Mouse (Mus musculus): ENCODE measurements at regions not wholly inside any gene's neighbourhood (a gene's known extent, or its start where the extent isn't known, plus 50 kb on each side); places are given as distances from the start of the nearest gene placed in this dataset.
A peak's percentile ranks its signal among the peaks of the same experiment; 100 is the strongest.

DNA sequence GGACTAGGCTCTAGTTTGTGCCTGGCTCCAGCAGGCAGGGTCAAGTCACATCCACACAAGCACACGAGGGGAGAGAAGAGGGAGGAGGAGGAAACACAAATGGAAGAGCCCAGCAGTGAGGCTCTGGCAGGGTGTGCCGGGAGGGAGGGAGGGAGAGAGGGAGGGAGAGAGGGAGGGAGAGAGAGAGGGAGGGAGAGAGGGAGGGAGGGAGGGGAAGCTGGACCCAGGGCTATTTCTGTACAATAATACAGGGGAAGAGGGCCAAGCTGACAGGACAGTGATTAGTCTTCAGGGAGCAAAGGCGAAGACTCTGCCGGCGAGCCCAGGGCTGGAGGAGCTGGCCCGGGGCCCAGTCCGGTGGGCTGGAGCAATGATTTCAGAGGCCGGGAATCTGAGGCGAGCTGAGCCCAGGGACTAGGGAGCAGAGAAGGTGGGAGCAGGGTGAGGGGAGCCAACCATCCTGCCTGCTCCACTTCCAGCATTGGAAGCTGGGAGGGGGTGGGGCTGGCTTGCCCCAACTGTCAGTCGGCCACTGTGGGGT, 155.6 kb downstream of the Efnb1 start:
- peak in 1 of 2 experiments; percentile 62 for DNase-seq

DNA sequence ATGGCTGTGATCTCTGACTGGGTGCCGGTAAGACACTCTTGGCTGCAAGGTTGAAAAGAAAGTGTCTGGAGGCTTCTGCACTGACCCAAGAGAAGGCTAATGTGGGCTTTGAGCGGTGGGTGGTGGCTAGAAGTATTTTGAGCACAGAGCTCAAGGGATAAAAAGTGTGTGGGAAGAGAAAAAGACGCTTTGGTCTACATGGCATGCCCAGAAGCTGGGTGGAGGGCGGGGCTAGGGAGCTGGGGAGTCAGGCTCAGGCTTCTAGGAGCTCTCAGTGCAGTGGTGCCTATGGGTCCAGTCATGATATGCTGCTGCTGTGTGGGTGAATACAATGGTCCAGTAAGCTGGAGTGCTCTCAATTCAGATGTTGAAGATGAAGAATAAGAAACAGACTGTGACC, 152.1 kb downstream of the Efnb1 start:
- DNase-seq: no peak

DNA sequence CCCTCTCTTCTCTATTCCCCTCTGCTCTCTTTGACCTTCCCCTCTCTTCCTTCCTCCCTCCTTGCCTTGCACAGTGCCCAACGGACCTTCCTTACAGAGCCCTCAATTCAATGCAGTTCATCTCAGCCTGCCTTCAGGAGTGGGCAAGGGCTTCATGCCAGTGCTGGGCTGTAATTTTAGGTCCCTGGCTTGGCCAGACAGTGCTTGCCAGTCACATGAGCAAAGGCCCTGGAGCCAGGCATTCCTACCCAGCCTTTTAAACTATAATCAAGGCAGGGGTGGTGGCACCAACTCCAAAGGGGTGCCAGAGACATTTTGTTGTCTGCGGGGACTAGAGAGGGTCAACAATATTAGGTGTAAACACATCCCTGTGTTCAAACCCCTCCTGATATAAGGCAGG, 150.9 kb downstream of the Efnb1 start:
- DNase-seq: peak; percentile 33 to 45

DNA sequence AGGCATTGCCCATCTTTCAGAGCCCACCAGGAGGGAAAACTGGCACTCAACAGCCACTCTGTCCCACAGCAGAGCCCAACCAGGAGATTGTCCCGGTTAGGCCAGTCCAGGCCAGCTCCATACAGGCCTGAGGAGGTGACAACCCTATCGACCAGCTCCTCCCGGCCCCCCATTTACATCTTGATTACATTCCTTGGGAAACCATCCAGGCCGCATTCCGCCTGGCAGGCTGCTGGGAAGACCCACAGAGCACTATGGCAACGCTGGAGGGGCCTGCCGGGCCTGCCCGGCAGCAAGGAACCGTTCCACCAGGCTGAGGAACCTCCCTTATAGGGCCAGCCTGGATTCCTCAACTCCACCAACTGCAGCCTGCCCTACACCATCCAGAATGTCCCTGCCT, 149.7 kb downstream of the Efnb1 start:
- DNase-seq: peak; percentile 39 to 44

DNA sequence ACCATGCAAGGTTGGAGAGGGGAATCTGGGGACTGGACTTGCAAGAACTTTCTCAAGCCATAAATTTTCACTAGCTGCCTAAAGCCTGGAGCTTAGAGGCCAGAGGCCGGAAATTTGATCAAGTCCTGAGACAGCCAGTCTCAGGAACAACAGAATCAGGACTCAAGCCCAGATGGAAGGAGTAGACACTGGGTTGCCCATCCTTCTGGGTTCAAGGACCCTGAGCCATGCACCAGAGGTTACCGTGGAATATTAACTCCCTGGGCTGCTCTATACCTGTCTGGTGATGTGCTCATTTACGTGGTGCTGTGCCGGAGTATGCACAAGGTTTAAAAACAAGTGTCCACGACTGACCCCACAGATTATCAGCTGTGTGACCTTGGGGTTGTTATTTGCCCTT, 145.1 kb downstream of the Efnb1 start:
- no peak for DNase-seq

DNA sequence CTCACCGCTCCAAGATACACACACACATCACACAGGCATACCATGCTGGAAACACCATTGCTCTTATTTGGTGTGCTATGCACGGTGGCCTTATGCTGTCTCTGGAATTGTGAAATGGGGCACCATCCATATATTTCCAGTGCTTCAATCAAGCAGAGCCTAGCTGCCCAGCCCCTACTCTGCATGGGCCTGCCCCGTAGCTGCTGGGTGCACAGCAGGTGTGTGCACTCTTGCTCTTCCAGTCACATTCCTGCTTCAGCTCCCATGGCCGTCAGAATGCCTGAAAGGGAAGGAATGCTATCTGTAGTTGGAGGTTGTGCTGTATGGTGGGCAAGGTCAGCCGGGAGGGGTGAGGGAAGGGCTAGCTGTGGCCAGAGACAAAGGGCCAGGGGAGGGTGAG, 144.6 kb downstream of the Efnb1 start:
- no peak for DNase-seq

DNA sequence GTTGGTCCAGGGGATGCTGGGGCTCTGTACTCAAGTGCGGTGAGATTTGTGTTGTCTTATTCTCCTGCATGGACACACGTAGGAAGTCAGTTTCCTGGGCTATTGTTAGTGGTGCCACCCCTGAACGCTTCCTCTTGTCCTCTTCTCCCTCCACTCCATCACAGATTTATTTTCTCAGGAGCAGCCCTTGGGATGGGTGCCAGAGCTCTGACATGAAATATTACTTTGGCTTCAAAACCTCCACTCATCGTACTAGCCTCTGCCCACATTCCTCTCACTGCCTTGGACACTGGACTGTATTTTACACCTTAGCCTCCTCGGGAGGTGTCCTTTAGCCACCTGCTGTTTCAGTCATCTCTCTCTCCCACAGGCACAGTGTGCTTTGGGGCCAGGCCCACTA, 139.6 kb downstream of the Efnb1 start:
- no peak for DNase-seq

DNA sequence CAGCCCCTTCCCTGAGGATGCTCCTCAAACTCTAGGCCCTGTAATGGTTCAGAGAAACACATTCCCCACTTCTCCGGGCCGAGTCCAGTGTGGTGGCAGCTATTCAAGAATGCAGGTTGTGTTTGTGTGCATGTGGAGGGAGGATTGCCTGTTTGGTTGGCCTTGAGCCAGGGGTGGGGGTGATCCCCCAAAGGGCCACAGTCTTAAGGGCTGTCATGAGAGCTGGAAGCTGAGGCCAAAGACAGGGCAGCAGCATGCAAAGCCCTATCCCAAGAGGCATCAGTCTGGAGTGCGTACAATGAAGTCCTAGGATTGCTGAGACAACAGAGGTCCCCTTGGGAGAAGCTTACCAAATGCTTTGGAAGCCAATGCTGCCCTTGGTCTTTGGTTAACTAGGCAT, 136.0 kb downstream of the Efnb1 start:
- DNase-seq: no peak

DNA sequence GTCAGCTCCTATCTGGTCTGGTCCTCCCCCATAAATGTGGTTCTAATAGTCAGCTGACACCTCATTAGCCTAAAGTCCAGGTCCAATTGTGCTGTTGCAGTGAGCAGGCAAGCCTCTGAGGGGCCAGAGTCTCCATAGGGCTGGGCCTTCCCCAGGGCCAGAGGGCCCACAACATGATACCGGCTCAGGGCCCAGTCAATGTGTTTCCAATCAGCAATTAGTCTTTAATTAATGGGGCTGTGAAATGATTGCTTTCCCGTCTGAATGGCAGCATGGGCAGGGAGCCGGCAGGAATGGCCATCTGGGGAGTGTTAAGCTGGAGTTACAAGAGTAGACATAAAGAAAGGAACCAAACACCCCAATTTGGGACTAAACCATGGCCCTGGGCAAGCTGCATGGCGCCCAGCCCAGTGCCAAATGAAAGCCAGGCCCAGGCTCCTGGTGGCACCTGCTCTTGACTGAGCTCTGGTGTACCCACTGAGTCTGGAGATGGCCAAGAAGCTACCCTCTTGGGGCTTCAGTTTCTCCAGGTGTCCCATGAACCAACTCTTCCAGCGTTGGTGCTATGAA, 113.2 kb downstream of the Efnb1 start:
- DNase-seq: no peak

DNA sequence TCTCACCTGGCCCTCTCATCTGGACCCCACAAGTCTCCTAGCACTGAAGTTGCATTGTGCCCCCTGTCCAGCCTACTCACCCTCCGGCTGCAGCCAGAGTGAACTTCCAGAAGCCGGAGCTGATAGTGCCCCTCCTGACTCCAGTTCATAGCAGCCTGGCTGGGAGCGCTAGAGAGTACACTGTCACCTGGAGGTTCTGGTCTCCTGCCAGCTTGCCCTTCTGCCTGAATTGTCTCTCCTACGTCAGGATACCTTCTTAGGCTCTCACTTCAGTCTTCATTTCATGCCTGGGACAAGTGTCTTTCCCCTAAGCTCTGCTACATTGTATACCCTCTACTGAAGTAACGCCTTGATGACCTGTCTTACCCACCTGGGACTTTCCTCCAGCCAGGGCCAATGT, 112.3 kb downstream of the Efnb1 start:
- DNase-seq: no peak

DNA sequence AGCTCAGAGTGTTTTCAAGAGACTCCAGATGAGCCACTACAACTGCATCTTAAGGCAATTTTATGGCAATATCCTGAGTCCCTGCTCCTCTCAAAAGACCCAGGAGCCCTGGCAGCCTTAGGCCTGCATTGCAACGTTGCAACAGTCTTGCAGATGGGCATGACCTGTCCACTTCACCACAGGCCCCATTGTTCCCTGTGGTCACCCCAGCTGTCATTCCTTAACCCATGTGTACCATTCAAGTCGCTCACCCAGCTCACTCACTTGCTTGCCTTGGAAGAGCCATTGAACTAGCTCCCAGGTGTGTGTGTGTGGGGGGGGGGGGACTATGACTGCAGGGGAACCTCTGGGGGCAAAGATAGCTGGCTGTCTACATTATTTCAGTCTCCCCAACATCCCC, 110.8 kb downstream of the Efnb1 start:
- no peak for DNase-seq

DNA sequence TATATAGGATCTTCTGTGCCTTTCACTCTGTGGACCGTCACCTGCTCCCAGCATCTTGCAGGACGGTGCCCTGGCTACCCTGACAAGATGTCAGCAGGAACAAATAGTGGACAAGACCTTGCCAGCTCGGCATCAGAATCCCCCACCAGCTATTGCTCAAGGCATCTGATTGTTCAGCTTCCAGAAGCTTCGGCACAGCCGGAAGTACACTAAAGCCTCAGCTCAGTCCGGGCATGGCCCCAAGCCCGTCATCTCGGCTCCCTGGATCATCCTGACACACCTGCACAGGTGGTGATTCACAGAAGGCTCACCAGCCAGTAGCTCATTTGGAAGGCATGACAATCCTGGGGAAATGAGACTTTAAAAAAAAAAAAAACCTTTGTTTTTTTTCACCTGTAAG, 110.1 kb downstream of the Efnb1 start:
- DNase-seq: no peak

DNA sequence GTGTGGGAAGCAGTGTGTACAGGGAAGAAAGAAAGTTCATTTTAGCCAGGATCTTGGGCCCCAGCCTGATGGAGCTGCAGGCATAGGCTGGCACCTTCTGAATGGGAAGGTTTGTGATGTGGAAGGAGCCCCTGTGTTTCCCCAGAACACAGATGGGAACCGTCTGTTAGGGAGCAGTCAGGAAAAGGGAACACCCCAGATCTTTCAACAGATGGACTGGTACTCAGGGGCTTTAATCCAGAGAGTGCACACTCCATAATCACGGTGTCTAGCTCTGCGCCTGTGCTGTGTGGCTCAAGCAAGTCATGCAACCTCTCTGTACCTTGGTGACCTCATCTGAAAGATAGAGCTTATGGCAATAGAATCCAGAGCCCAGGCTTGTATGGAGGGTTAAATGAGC, 109.6 kb downstream of the Efnb1 start:
- no peak for DNase-seq

DNA sequence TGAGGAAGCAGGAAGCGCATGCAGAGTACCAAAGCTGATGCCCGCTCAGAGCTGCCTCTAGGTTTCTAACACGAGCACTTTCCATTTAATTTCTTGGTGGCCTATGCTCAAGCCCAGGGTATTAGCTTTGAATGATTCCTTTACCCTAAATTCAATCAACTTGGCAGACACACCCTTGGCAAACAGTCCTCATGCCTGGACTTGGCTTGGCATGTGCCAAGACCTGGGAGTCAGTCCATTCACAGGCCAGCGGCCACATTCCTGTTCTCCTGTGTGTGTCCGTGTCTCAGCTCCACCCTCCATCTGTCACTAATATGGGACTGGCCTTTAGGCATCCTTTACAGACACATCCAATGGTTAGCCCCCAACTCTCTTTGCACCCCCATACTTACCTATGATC, 107.3 kb downstream of the Efnb1 start:
- no peak for DNase-seq

DNA sequence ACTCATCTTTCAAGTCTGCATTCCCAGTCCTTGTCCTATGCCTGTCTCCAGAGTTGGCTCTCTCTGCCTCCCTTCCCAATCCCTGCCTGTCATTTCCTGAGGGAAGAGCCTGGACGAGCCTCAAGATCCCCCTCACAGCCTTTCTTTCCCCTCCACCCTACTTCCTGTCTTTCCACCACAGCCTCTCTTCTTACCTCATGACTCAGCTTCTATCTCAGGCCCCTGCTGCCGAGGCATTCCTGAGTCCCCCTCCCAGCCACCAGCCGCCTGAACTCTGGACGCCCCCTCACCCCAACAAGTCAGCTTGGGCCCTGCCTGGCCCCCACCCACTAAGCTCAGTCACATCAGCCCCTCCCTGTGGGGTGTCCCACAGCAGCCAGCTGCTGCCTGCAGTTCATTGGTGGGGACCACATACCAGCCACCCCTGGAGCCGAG, 105.8 kb downstream of the Efnb1 start:
- peak in 1 of 2 experiments; percentile 10 for DNase-seq

DNA sequence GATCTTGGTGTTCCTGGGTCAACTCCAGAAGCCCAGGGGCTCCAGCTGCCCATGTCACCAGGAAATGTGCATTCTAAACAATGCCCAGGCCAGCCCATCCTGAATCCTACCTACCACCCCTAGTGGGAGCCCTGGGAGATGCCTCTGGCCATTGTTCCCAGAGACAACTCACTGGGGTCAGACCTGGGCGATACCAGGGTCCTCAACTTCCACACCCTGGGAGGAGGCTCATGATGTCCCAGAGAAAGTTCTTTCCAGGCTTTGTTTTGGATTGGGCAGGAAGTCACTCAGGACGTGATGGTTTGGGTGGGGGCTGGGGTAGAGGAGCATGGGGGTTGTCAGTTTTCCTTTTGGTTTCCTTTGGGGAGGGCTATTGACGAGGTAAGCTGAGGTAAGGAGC, 97.1 kb downstream of the Efnb1 start:
- DNase-seq: peak; percentile 24 to 63

DNA sequence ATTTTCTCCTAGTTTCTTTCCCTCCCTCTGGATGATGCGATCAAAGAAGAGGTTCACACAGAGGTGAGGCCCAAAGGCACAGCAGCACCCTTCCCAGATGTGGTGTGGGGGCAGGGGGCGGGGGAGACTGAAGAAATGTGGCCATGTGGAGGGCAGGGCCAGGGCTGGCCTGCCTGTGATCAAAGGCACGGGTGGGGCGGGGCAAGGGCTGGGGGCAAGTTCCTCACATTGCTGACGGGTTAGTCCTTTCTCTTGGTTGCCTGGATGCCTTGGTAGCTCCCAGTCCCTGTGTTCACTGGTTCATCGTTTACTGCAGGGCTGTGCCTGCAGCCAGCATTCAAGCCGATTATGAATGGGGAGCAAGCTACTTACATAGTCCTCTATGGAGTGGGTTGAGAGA, 96.4 kb downstream of the Efnb1 start:
- DNase-seq: no peak

DNA sequence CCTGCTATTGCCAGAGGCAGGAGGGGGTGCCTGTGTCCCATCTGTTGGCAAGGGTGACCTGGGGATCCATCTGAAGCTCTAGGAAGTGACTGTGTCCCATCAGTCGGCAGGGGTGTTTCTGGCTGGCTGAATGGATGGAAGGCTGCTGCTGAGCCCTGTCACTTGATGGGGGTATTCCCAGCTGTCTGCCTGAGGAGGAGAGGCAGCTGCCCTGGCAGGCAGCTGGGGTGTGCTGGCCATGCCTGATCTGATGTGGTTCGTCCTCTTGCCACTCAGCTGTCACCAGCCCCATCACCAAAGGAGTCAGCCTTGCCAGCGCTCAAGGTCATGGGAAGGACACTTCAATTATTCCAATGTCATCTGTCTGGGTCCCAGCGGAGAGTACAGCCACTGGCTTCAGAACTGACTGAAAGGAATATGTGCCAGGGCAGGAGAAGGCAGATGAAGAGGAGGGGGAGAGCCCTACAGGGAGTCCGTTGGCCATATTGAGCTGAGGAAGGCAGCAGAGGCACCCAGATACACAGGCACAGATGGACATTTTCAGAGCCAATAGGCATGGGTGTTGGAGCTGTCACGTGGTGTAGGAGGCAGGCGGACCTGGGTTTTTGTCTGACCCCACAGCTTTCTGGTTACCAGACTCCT, 89.3 kb downstream of the Efnb1 start:
- no peak for DNase-seq

DNA sequence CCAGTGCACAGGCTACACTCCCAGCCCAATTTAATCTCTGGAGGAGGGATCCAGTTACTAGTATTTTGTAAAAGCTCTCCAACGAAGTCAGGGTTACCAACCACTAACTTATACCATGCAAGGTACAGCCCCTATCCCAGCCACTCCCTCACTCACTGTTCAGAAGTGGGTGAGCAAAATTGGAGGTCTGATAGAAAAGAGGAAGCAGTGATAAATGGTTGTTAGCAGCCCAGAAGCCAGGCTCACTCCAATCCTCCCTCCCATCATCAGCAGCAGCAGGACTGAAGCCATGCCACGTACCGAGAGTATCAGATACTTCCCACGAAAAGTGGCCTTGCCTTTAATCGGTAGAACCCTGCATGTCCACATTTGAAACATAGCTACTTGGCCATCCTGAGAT, 86.1 kb downstream of the Efnb1 start:
- no peak for DNase-seq

DNA sequence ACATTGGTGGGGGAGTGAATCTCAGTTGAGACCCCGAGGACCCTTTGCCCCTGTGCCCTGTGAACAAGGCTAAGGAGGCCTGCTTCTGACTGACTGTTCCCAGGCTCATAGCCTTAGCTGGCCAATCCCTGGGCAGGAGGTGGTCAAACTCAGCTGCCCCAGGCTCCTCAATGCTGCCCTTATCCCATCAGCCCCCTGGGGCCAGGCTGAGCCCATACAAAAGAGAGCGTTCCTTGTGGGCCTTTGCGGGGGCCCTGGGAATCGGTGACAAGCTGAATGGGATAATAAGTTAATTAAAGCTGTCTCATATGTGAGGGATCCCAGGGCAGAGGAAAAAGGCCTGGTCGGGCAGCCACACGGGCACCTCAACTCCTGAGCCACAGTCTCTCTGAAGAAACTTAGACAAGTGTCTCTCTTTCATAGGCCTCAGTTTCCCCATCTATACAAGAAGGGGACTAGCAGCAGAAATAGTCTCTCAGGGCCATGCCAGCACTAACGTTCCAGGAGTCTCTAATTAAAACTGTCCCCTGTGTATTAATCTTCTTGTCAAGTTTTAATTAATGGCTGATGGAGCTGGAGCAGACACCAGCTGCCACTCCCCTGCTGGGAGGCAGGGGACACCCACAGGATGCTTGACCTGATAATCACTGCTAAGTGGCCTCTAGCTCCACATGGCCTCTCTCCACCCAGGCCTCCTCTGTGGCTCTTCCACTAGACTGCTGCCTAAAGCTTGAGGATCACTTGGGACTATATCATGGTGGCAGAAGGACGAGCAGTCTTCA, 84.9 kb downstream of the Efnb1 start:
- no peak for DNase-seq

DNA sequence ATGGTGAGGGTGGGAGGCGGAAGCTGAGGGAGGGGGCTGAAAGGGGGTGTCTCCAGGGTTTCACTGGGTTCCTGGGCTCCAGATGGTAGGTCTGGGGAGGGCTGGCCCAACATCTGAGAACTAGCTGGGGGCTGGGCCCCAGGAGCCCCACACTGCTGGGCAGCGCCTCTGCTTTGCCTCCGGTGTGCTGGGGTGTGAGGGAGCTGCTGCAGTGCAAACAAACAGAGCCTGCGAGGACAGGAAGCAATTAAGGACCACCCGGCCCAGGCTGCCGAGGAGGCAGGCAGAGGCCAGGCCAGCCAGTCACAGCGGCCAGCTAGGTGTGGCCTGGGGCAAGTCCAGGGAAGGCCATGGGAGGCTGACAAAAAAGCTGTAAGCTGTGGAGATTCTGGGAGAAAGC, 82.3 kb downstream of the Efnb1 start:
- peak in 1 of 2 experiments; percentile 20 for DNase-seq

DNA sequence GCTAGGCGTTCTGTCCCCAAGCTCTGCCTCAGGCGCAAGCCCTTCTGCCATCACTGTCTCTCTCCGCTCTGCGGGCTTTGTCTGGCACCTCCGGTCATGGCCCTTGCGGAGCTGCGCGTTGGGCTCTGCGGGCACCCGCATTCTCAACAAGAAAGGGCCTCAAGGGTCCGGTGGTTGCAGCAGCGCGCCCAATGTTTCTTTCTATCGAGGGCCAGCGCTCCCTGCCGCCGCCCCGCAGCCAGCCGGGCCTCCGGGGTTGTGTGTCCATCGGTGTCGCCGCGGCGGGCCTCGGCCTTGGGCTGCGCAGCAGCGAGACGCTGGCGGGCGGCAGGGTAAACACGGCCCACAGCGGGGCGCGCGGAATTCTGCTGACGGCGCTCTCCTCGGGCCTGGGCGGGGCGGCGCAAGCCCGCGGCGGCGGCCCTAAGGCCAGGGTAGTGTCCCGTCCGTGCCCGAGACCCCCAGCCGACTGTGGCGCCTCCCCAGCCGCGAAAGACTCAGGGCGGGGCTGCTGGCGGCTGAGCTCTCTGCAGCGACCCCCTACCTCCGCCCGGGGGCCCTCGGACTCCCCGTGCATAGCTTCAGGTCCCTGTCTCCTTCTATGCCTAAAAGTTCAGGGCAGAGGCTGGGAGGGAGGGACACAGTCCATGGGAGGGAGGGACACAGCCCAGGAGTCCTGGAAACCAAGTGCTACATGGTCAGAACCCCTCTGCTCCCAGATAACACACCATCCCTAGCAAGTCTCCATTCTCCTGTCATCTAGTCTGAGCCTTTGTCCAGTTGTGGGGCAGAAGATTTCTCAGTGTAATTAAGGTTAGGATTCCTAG, 80.9 kb downstream of the Efnb1 start:
- DNase-seq: peak; percentile 51 to 53

DNA sequence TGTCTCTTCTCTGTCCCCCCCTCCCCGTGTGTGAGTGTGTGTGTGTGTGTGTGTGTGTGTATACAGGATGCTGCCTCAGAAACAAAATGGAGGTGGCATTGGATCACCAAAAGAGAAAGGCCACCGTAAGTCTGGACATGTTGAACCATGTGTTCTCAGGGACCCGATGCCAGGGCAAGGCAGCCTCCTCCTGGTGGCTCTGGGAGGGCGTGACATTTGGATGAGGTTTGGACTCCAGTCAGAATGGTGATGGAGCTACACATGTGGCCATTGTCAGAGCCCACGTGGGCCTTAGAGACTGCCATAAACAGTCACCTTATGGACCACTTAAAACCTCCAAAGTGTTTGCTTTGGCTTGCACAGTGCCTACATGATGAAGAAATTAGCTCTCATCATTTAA, 80.0 kb downstream of the Efnb1 start:
- no peak for DNase-seq
